Mouse (Mus musculus) kidney, adult 2 months (tissue): ENCODE results near the gene Nup214.

Source experiments
- CTCF ChIP-seq: fragments of 200-500 bp; conservative IDR thresholded peaks from 2 replicates; pipeline ENCODE4 v1.5.1; 2011; ENCODE audit warnings: low read depth, mild to moderate bottlenecking, control low read depth, low read length, moderate library complexity, mixed read lengths; ENCODE audit not compliant: insufficient read depth, insufficient read length
- POLR2A ChIP-seq: fragments of 200-500 bp; IDR thresholded peaks from one replicate; pipeline ENCODE4 v1.6.1; 2011; ENCODE audit warnings: low read depth, low read length, control low read depth

- TF ChIP-seq POLR2A (no peak), CTCF (no peak)
Observed at GRCm38 (mm10) chr2:32051791-32052190, 77.6 kb downstream of the Nup214 start.
